Mouse (Mus musculus) G1E-ER4 (cell line): ENCODE measurements around the gene Fig4. TPM values are rescaled to one million over a fixed set of nuclear protein-coding genes. Genes with fewer than 3 reads are reported as not detected.

Experiments
- GATA1 ChIP-seq: IDR thresholded peaks from one replicate; pipeline ENCODE4 v1.8.0; 2012; ENCODE audit warnings: low read length, inconsistent platforms
- polyA plus RNA-seq: library from polyadenylated mRNA; stranded (reverse); fragments of >175 nt; gene quantifications from 2 replicates; pipeline ENCODE4 v1.2.3, GENCODE M21; 2012

Gene Fig4
- polyA plus RNA-seq, 1 experiment = 4.7 TPM

DNA sequence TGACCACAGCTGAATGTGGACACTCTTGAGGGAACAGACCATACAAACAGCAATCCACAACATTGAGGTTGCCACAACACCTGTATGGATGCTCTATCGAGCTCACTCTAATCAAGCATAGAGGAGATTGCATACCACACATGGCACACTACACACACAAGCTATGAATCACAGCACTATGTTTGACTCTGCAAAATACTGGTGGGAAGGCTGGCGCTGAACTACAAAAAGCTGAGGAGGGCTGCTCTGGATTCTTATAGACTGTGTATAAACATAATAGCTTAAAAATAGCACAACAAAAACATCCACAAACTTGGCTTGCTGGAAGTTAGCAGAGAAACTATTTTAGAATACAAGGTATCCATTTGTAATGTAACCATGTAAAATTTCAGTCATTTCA lies 22.3 kb downstream of the Fig4 start:
- TF ChIP-seq GATA1 = no peak

DNA sequence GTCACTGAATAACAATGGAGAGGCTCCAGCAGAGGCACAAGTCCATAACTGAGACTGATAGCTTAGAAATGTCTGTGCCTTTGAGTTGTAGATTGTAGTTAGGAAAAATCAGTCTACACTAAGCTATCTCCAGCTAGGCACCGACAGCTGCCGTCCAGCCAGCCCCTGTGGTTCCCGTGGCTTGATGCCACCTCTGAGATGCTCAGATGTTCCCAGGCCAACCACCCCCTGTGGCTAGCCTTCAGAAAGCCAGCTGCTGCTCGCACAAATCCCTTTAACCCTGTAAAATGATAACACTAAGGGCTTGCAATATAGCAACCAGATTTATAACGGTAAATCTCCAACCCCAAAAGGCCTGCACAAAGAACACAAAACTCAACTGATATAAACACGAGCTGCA lies 22.9 kb downstream of the Fig4 start:
- TF ChIP-seq GATA1 = no peak

DNA sequence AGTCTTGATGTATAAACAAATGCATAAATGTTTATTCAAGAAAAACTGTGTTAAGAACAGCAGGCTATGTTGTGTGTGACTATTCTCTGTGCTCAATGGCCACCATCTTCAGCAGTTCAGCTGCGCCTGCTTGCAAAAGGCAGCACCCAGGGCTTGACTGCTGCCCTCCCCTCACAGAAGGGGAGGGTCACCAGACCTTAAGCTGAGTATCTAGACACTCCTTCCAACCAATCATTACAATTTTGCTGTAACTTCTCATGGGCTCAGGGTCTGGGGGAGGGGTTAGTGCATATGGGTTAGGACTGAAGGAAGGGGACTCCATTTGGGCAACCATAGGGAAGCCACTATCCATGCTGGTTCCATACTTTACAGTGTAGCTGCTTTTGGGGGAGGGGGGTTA lies 24.3 kb downstream of the Fig4 start:
- TF ChIP-seq GATA1 = no peak

DNA sequence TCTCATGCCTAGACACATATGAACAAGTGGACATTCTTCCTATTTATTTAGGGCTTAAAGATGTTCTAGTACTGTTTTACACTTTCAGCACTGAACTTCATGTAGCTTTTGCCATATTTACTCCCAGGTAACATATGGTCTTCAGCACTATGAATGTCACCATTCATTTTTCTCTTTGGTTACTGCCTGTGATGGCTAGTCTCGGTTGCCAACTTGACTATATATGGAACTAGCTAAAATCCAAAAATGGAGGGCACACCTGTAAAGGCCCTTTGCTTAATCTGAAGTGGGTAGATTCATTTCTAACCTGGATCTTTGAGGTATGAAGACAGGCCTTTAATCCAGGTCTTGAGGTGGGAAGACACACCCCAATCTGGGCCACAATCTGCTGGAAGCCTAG lies 28.2 kb downstream of the Fig4 start:
- no peak for TF ChIP-seq GATA1

DNA sequence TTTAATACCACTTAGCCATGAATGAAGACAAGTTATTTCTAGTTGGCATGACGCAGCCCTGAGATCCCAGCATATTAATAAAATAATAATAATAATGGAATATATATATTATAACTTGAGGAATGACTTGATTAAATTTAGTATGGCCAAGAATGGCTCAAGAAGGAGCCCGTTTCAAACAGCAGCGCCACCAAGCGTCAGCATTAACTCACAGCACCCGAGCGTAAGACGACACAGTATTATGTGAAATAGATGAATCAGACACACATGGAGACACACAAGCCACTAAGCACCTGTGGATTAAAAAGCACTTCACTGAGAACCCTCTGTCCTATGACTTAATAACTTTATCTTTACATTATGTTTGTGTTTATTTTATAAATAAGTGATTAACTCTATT lies 31.2 kb downstream of the Fig4 start:
- no peak for TF ChIP-seq GATA1

DNA sequence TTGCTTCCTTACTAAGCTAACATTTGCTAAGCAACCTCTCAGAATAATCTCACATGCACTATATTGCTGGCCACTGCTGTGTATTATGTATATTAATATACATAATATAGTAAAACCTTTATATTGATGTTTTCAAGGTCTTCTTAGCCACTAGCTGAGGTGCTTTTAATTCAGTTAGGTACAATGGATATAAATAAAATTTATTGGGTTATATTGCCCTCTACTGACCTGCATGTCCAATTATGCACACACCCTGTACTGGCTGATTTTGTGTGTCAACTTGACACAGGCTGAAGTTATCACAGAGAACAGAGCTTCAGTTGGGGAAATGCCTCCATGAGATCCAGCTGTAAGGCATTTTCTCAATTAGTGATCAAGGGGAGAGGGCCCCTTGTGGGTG lies 41.2 kb downstream of the Fig4 start:
- no peak for TF ChIP-seq GATA1

DNA sequence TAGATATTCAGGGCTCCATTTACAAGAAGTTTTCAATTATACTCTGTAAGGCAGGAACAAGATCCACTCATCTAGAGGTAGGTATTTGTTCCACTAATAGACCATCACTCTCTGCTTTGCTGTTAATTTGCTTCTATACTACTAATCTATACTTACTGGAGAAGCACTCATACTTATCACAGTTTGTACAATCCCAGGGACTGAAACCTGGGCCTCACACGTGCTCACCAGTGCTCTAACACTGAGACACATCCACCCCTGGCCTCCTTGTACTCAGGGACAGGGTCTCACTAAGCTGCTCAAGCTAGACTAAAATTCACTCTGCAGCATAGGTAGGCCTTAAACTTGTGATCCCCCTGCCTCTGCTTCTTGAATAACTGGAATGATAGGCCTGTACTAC lies 41.8 kb downstream of the Fig4 start:
- TF ChIP-seq GATA1 = no peak

DNA sequence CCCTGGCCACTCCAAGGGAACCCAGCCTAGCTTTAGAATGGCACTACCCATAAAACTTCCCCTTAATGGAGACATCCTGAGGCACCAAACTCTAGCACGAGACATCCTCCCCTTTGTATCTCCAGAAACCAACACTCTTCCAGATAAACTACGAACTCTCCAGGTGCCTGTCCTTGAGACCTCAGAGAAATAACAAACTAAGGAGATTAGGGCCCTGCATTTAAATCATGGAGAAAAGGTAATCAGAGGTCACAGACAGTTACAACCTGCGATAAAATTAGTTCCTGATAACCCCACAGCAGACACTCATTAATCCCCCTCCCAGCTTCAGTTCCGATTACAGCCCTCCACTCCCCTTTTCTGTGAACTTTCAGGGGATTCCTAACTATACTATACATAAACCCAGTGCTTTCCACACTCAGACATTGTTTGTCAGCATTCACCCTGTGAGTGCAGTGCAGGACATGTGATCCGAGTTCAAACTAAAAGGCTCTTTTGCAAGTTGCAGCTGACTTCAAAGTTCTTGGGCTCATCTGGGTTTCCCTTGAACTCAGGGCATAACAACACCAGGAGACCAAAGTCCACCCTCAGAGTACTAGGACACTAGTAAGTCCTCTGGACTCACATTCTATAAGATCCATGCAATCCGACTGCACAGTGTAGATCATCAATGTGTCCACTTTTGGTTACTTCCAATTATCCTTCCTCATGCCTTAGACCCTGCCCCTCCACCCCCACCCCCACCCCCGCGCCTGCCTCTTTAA lies 42.6 kb downstream of the Fig4 start:
- no peak for TF ChIP-seq GATA1

DNA sequence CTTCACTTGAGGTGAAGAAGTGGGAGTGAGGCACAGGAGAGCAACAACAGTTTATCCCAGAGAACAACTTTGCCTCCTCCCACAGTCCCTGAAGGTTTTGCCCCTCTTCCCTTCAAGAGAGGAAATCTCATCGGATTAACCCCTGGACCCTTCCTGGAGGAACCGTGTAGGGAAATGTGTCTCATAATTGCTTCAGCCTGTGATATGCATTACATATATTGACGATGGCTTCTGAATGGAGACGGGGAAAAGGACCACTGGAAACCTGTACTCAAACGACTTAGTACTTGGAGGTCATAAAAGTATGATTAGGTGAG lies 52.4 kb downstream of the Fig4 start:
- no peak for TF ChIP-seq GATA1

DNA sequence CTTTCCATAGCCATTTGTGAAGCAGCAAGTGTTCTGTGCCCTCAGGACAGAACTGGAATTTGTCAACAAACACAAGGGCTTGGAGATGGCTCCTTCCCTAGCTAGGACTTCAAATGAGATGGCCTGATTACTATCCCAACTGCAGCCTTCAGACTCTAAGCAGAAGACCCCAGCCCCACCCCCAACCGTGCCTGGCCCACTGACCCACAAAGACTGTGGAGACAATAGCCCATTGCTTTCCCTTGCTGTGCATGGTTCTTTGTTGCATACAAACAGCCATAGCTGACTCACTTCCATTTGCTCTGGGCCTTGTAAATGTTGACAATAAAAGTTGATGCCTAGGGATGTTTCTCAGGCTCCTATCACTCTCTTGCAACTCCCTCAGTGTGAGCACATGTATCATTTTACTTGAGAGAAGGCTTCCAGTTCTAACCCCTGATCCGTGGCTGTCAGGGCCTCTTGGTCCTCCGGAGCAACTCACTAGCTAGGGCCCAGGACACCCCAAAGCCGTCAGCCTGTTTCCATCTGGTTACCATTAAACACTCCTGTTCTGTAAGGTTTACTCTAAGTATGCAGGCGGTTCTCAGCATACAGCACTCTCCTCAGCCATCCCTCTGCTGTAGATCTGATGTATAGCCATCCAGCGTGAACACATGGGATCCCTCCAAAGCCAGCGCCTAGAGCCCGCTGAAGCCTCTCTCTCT lies 52.9 kb downstream of the Fig4 start:
- TF ChIP-seq GATA1 = no peak

DNA sequence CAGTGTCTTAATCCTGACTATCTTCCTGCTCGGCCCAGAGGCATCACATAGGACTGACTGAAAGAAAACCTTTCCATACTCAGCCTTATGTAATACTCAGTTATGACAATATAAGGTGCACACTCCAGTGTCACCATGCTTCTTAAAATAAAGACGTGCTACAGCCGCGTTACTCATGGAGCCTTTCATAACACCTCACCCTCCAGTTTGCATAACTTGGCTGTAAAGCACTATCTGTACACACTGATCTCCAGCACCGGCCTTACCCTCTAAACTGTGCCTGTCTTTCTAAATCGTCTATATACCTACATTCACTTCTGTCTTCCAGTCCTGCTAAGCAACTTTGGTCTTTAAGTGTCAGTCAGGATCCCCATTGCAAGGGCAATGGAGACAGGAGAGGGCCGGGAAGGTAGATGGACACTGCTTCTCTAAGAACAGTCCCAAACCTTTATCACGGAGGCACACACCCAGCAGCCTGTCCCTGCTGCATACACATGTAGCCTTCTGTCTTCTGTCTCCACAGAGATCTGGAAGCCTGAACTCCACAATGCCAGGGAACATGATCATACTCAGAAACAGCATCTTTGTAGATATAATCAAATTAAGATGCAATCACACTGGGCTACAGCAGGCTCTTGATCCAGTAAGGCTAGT lies 53.9 kb downstream of the Fig4 start:
- no peak for TF ChIP-seq GATA1

DNA sequence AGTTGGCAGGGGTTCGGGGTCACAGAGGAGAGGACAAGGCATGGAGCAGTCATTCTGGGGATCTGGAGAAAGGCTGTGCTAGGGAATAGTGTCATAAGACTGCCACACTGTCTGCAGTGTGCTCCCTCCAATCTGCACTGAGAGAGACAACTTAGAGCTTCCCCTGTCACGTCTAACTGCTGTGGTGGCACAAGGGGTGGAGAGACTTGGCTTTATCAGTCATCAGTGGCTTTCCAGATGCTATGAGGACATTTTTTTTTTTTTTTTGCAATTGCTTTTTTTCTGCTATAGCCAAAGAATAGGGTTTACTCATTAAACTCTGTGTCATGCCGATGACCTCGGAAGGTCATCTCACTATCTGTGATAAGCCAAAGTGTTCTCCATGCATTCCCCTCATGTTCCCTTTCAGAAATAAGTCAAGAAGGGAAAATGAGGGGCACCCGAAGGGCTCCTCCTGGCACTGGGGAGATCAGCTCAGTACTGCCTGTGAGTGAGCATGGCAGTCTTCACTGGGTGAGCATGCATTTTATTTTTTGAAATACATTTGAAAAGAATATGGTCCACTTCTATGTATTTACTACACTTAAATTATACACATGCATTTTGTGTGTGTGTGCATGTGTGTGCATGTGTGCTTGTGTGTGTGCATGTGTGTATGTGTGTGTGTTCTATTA lies 55.1 kb downstream of the Fig4 start:
- TF ChIP-seq GATA1 = no peak

DNA sequence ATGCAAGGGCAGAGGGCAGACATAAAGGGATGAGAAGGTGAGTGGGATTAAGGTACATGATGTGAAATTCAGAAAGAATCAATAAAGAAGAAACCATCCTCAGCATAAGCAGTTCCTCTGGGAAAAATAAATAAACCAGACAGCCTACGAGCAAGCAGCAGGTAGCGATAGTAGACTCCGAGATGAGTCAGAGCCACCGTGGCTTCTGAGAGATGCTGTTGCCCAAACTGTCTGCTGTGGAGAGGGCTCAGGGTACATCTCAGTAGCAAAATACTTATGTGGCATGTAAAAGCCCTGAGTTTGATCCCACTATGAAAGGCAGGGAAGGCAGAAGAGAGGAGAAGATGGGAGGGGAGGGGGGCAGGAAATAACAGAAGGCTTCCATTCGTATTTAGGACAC lies 56.9 kb downstream of the Fig4 start:
- no peak for TF ChIP-seq GATA1

DNA sequence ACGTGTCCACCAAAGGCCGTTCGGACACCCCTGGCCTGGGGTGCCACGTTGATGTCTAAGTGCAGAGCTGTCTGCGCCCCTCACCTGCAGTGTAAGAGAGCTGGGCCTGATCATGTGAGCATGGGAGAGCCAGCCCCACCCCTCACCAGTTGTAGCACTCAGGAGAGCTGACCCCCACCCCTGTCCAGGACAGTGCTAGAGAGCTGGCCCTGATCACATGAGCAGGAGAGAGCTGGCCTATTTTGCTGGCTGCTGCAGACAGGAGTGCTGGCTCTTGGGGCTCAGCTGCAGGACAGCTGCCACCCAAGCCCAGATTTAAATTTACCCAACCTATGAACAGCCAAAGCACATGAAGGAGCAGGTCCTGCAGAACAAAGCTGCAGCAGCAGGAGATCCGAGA lies 57.6 kb downstream of the Fig4 start:
- no peak for TF ChIP-seq GATA1

DNA sequence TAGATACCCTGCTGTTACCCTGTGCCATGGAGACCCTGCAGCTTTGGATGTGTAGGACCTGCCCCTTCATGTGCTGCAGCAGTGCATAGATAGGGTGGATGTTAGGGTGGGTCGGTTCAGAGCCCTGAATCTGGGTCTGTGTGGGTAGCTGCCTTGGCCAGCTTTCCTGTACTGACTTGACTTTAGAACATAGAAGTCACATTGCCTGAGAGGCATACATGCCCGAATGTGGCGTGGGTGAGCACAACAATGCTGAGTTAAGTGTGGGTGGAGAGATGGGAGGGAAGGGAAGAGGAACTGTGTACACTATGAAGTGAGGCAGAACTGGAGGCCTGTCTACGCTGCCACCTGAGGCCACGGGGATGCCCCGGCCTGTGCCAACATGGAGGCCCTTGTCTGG lies 58.0 kb downstream of the Fig4 start:
- no peak for TF ChIP-seq GATA1

DNA sequence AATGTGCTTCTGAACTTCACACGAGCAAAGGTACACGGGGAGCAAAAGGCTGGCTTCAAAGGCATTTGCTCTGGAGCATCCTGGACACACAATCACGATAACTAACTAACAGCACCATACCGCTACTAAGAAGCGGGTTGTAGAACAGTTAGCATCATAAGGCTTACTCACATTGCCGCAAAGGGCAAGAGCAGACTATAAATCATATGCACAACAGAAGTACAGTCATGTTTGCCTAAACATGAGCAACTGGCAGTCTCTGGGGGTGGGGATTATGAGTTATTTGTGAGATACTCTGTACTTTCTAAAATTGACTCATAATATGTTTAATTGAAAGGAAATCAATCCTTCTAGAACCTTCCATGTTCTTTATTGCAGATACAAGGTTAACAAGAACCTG lies 59.1 kb downstream of the Fig4 start:
- TF ChIP-seq GATA1 = no peak
